9 mouse cellular contexts compared by ENCODE assay signal in the genomic region with DNA sequence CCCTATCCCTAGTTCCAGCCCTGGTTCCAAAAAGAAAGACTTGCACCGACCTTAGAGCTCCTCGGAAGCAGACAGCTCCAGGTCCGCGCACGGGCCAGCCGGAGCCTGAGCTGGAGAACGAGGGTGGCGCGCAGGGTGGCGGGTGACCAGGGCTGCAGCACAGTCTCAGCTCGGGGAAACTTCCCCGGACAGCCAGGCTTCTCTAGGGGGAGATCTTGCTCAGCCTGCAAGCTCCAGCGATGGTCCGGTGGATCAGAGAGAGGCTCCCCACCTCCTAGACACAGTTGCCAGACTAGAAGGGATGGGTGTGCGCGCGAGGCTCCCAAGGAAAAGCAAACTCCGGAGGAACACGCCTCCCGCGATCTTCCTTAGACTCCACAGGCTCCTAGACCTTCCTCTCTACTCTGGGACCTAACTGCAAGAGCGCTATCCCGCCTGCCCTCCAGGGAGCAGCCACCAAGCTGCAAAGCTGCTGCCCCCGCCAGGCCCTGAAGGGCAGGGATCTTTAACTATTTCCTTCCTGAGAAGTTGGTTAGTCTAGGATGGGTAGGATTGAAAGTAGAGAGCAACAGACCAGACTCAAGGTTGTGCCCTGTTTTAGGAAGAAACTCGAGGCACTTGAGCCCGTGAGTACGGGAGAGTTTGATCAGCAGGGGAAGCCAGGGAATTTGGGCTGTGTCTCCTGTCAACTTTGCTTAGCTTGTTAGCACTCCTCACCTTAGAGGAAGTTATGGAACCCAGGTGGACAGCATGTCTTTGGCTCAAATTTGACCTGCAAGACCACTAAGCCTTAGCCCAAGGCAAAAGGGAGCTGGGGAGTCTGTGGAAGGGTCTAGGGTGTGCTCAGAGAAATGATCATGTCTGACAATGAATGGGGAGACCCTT. TPM values are rescaled to one million over a fixed set of nuclear protein-coding genes. Genes with fewer than 3 reads are reported as not detected.
DNase-seq lines count a peak whose midpoint lies in the region; ATAC-seq lines count a peak whose summit lies in the region.
"Had no signal": no experiment of that assay in that cellular context is flagged by ENCODE, and none has a peak within 500 bp of the region (broad histone marks: within the 10 kb centered on the region; RNA-seq: fewer than 3 reads in every experiment).

A gene (minus strand): TSS at position 419 of the 885 bp plus-strand sequence.

- no peak for ATAC-seq in erythroblast, adult 5-6 weeks (replicated peaks; ENCODE audit: low FRiP score, poor library complexity, severe bottlenecking)
- ATAC-seq in embryonic facial prominence, embryonic 12.5 days (ENCODE audit: insufficient number of reproducible peaks, insufficient read depth, low FRiP score, low TSS enrichment) = peak; percentile 87
- peak; percentile 62; the same call in 1 of the 2 replicates for ATAC-seq in liver, embryonic 13.5 days (ENCODE audit: low read depth)
- peak; percentile 85 for ATAC-seq in neural tube, embryonic 12.5 days (ENCODE audit: low FRiP score, low read depth)

- no peaks in the 10 kb centered on the region for H3K36me3 ChIP-seq in erythroblast, embryonic 14.5 days (ENCODE audit: control insufficient read depth)
- peaks cover 10% of the 10 kb centered on the region for H3K36me3 ChIP-seq in embryonic facial prominence, embryonic 12.5 days
- peaks cover 7% of the 10 kb centered on the region for H3K36me3 ChIP-seq in heart, embryonic 10.5 days
- H3K36me3 ChIP-seq in liver, embryonic 13.5 days = no peaks in the 10 kb centered on the region
- no peaks in the 10 kb centered on the region for H3K36me3 ChIP-seq in neural tube, embryonic 12.5 days

- peaks cover 17% of the 10 kb centered on the region for H3K4me1 ChIP-seq in erythroblast, embryonic 14.5 days (ENCODE audit: control insufficient read depth)
- H3K4me1 ChIP-seq in embryonic facial prominence, embryonic 12.5 days = peaks cover 28% of the 10 kb centered on the region
- H3K4me1 ChIP-seq in heart, embryonic 10.5 days = peaks cover 43% of the 10 kb centered on the region
- H3K4me1 ChIP-seq in liver, embryonic 13.5 days (replicated peaks) = peaks cover 26% of the 10 kb centered on the region
- H3K4me1 ChIP-seq in neural tube, embryonic 12.5 days = no peaks in the 10 kb centered on the region; the same call in 1 of the 2 replicates

- peak; percentile 89 for DNase-seq in heart, embryonic 10.5 days (ENCODE audit: low spot score)
- DNase-seq in kidney, adult 9 months = peak; percentile 19
- no peak for DNase-seq in liver, embryonic 13.5 days
- no peak for DNase-seq in MN1 (ENCODE audit: low spot score)

- H3K27ac ChIP-seq in embryonic facial prominence, embryonic 12.5 days = peak within 1 kb of the TSS; percentile 98
- peak within 1 kb of the TSS; percentile 97 for H3K27ac ChIP-seq in heart, embryonic 10.5 days
- peak within 1 kb of the TSS; percentile 63 for H3K27ac ChIP-seq in liver, embryonic 13.5 days
- H3K27ac ChIP-seq in neural tube, embryonic 12.5 days = peak within 1 kb of the TSS; percentile 20; the same call in 1 of the 2 replicates

- WGBS in embryonic facial prominence, embryonic 12.5 days = 1% methylated on average over 27 of the region's 27 CpGs
- under 1% methylated on average over 27 of the region's 27 CpGs for WGBS in heart, embryonic 10.5 days
- WGBS in liver, embryonic 13.5 days (ENCODE audit: insufficient replicate concordance) = 4% methylated on average over 27 of the region's 27 CpGs
- WGBS in neural tube, embryonic 12.5 days = 2% methylated on average over 27 of the region's 27 CpGs

- H3K4me3 ChIP-seq in erythroblast, embryonic 14.5 days (replicated peaks) = peak within 1 kb of the TSS; percentile 46
- peak within 1 kb of the TSS; percentile 63 for H3K4me3 ChIP-seq in embryonic facial prominence, embryonic 12.5 days
- peak within 1 kb of the TSS; percentile 77 for H3K4me3 ChIP-seq in heart, embryonic 10.5 days
- peak within 1 kb of the TSS; percentile 54 for H3K4me3 ChIP-seq in liver, embryonic 13.5 days (replicated peaks)
- peak within 1 kb of the TSS; percentile 45 for H3K4me3 ChIP-seq in neural tube, embryonic 12.5 days

- H3K27me3 ChIP-seq in erythroblast, embryonic 14.5 days (ENCODE audit: control insufficient read depth) = no peaks in the 10 kb centered on the region
- H3K27me3 ChIP-seq in embryonic facial prominence, embryonic 12.5 days = no peaks in the 10 kb centered on the region
- no peaks in the 10 kb centered on the region for H3K27me3 ChIP-seq in heart, embryonic 10.5 days (ENCODE audit: insufficient read depth, poor library complexity, severe bottlenecking)
- no peaks in the 10 kb centered on the region for H3K27me3 ChIP-seq in liver, embryonic 13.5 days
- H3K27me3 ChIP-seq in neural tube, embryonic 12.5 days (replicated peaks) = no peaks in the 10 kb centered on the region
- H3K27me3 ChIP-seq: CH12.LX had no signal

- H3K9ac ChIP-seq in embryonic facial prominence, embryonic 12.5 days = peak within 1 kb of the TSS; percentile 84
- H3K9ac ChIP-seq in liver, embryonic 13.5 days = peak within 1 kb of the TSS; percentile 59
- peak within 1 kb of the TSS; percentile 64 for H3K9ac ChIP-seq in neural tube, embryonic 12.5 days

- no peaks in the 10 kb centered on the region for H3K9me3 ChIP-seq in erythroblast, embryonic 14.5 days (ENCODE audit: control insufficient read depth, low read length)
- no peaks in the 10 kb centered on the region for H3K9me3 ChIP-seq in embryonic facial prominence, embryonic 12.5 days
- no peaks in the 10 kb centered on the region for H3K9me3 ChIP-seq in heart, embryonic 10.5 days
- no peaks in the 10 kb centered on the region for H3K9me3 ChIP-seq in liver, embryonic 13.5 days (replicated peaks)
- no peaks in the 10 kb centered on the region for H3K9me3 ChIP-seq in neural tube, embryonic 12.5 days

- peak within 1 kb of the TSS; percentile 64 for H3K4me2 ChIP-seq in embryonic facial prominence, embryonic 12.5 days (replicated peaks)
- peak within 1 kb of the TSS; percentile 68 for H3K4me2 ChIP-seq in liver, embryonic 13.5 days
- peak within 1 kb of the TSS; percentile 86 for H3K4me2 ChIP-seq in neural tube, embryonic 12.5 days (replicated peaks)

RNA-seq across cellular contexts. Expression of the gene that starts here (rescaled TPM):
- polyA plus RNA-seq in erythroblast, embryonic 14.5 days (2012) = 0.01 TPM in 1 of 2 replicates, not detected in the other
- total RNA-seq in erythroblast, adult 5-6 weeks (2015; ENCODE audit: low replicate concordance) = 0.77 and 1.5 TPM in 2 replicates
- total RNA-seq in erythroblast, adult 5-6 weeks (2017; ENCODE audit: low replicate concordance) = 0.17 and 0.42 TPM in 2 replicates
- polyA plus RNA-seq in embryonic facial prominence, embryonic 12.5 days (2016; fragmentation: Nextera tagmentation; extraction: Ambion mirVana) = 48.0 and 51.8 TPM in 2 replicates
- 40.6 and 46.6 TPM in 2 replicates for polyA plus RNA-seq in heart, embryonic 10.5 days (2016; fragmentation: Nextera tagmentation; extraction: Ambion mirVana)
- 2.4 and 3.8 TPM in 2 replicates for polyA plus RNA-seq in liver, embryonic 13.5 days (2015; fragmentation: Nextera tagmentation; extraction: Ambion mirVana)
- 14.3 and 14.5 TPM in 2 replicates for polyA plus RNA-seq in neural tube, embryonic 12.5 days (2016; fragmentation: Nextera tagmentation; extraction: Ambion mirVana)

Comparison
In these comparisons a context has a peak if more than half of its experiments do, and no peak if none do; other contexts are left out.
1. H3K27ac ChIP-seq: peak in every context shown above with its lines; median percentile 98 in embryonic facial prominence, embryonic 12.5 days; 97 in heart, embryonic 10.5 days; 63 in liver, embryonic 13.5 days; 20 in neural tube, embryonic 12.5 days.
2. DNase-seq: peak in heart, embryonic 10.5 days (single experiment) and kidney, adult 9 months (single experiment); none in liver, embryonic 13.5 days (single experiment) and MN1 (single experiment).
3. Peak in every context shown above with its lines, with median percentiles within 50 percentile points of each other: H3K4me3 ChIP-seq, H3K4me2 ChIP-seq and H3K9ac ChIP-seq.